Mouse (Mus musculus) embryonic fibroblast, embryonic 13.5 days (primary cell): ENCODE results near the gene Laptm5.

Experiments
- CTCF ChIP-seq: IDR thresholded peaks from 2 replicates; pipeline ENCODE4 v1.5.1; 2011; ENCODE audit warnings: mild to moderate bottlenecking, control low read depth, low read length, moderate library complexity, borderline replicate concordance; ENCODE audit not compliant: insufficient read depth
- POLR2A ChIP-seq: IDR thresholded peaks from 2 replicates; pipeline ENCODE4 v1.6.1; 2011; ENCODE audit warnings: low read depth, mild to moderate bottlenecking, control low read depth, low read length, moderate library complexity

DNA sequence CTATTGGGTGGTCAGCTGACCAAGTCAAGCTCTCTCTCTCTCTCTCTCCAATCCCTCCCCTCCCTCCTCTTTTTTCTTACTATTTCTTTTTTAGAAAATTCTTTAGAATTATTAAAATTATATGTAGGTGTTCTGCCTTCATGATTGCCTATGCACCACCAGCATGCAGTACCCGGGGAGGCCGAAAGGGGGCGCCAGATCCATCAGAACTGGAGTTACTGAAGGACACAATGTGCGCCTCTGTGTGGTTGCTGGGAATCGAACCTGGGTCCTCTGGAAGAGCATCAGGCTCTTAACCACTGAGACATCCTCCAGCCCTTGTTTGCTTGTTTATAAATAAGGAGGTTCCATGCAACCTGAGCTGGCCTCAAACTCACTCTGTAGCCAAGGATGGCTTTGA lies 39.5 kb upstream of the Laptm5 start:
- TF ChIP-seq CTCF, result no peak
- no peak for TF ChIP-seq POLR2A
